Mouse (Mus musculus): Measurements from ENCODE around the gene Timm8a1. TPM values are rescaled to one million over a fixed set of nuclear protein-coding genes. Genes with fewer than 3 reads are reported as not detected.

Timm8a1 gene
- polyA plus RNA-seq (2016; fragmentation: Nextera tagmentation; extraction: Ambion mirVana) = 67.8 and 68.1 TPM in 2 replicates

GRCm38 (mm10) chrX:134541145-134541954, at the start of gene Timm8a1:
TSS of gene Timm8a1 (minus strand) at chrX:134541865.
- H3K4me2 ChIP-seq = peak within 1 kb of the TSS; percentile 57
- no peaks in the 10 kb centered on the region for H3K27me3 ChIP-seq
- H3K9ac ChIP-seq (replicated peaks) = peak within 1 kb of the TSS; percentile 63
- no peaks in the 10 kb centered on the region for H3K9me3 ChIP-seq
- H3K27ac ChIP-seq = peak within 1 kb of the TSS; percentile 79; the same call in 1 of the 2 replicates
- ATAC-seq (ENCODE audit: insufficient number of reproducible peaks, insufficient read depth, low FRiP score, low TSS enrichment, low read depth) = peak; percentile 85
- H3K4me1 ChIP-seq (replicated peaks) = no peaks in the 10 kb centered on the region
- H3K4me3 ChIP-seq (replicated peaks) = peak within 1 kb of the TSS; percentile 53
- H3K36me3 ChIP-seq = no peaks in the 10 kb centered on the region
- WGBS = 13% methylated on average over 47 of the region's 61 CpGs

- Histone ChIP-seq H3K9ac (replicated peaks) (no peak overlapping the region), H3K4me2 (no peak overlapping the region), H3K4me1 (replicated peaks) (no peaks in the 10 kb centered on the region), H3K9me3 (no peaks in the 10 kb centered on the region), H3K27me3 (peaks cover 16% of the 10 kb centered on the region), H3K36me3 (peaks cover 18% of the 10 kb centered on the region), H3K27ac (no peak overlapping the region), H3K4me3 (replicated peaks) (no peak overlapping the region)
- 56% methylated on average over 5 of the region's 5 CpGs for WGBS
- ATAC-seq (ENCODE audit: insufficient number of reproducible peaks, insufficient read depth, low FRiP score, low TSS enrichment, low read depth) = no peak
Observed at GRCm38 (mm10) chrX:134589836-134590235, 48.2 kb upstream of the Timm8a1 start.

- no peak overlapping the region for H3K9ac ChIP-seq (replicated peaks)
- H3K4me3 ChIP-seq (replicated peaks) = no peak overlapping the region
- H3K27ac ChIP-seq = no peak overlapping the region
- peaks cover 16% of the 10 kb centered on the region for H3K27me3 ChIP-seq
- no peaks in the 10 kb centered on the region for H3K4me1 ChIP-seq (replicated peaks)
- no peak for ATAC-seq (ENCODE audit: insufficient number of reproducible peaks, insufficient read depth, low FRiP score, low TSS enrichment, low read depth)
- no peak overlapping the region for H3K4me2 ChIP-seq
- 86% methylated on average over 3 of the region's 3 CpGs for WGBS
- peaks cover 18% of the 10 kb centered on the region for H3K36me3 ChIP-seq
- no peaks in the 10 kb centered on the region for H3K9me3 ChIP-seq
Observed at GRCm38 (mm10) chrX:134588997-134589396, 47.3 kb upstream of the Timm8a1 start.

GRCm38 (mm10) chrX:134588261-134588660, 46.6 kb upstream of the Timm8a1 start:
- Histone ChIP-seq H3K27me3 (peaks cover 16% of the 10 kb centered on the region), H3K4me1 (replicated peaks) (no peaks in the 10 kb centered on the region), H3K27ac (no peak overlapping the region), H3K4me2 (no peak overlapping the region), H3K4me3 (replicated peaks) (no peak overlapping the region), H3K36me3 (peaks cover 18% of the 10 kb centered on the region), H3K9ac (replicated peaks) (no peak overlapping the region), H3K9me3 (no peaks in the 10 kb centered on the region)
- WGBS = 84% methylated on average over 4 of the region's 4 CpGs
- no peak for ATAC-seq (ENCODE audit: insufficient number of reproducible peaks, insufficient read depth, low FRiP score, low TSS enrichment, low read depth)

- Histone ChIP-seq H3K4me1 (replicated peaks) (no peaks in the 10 kb centered on the region), H3K4me2 (peak overlapping the region; percentile 62), H3K36me3 (peaks cover 18% of the 10 kb centered on the region), H3K9ac (replicated peaks) (peak overlapping the region; percentile 72), H3K4me3 (replicated peaks) (peak overlapping the region; percentile 51), H3K9me3 (no peaks in the 10 kb centered on the region), H3K27ac (peak overlapping the region; percentile 89; the same call in 1 of the 2 replicates), H3K27me3 (peaks cover 21% of the 10 kb centered on the region)
- ATAC-seq (ENCODE audit: insufficient number of reproducible peaks, insufficient read depth, low FRiP score, low TSS enrichment, low read depth) = no peak
- WGBS = 33% methylated on average over 8 of the region's 8 CpGs
Observed at GRCm38 (mm10) chrX:134586447-134586846, 44.8 kb upstream of the Timm8a1 start.

GRCm38 (mm10) chrX:134585103-134586002, 43.7 kb upstream of the Timm8a1 start, which contains the start of gene Rpl36a:
TSS of gene Rpl36a (plus strand) at chrX:134585654.
- Histone ChIP-seq H3K4me1 (replicated peaks) (no peaks in the 10 kb centered on the region), H3K36me3 (peaks cover 18% of the 10 kb centered on the region), H3K9ac (replicated peaks) (peak within 1 kb of the TSS; percentile 72), H3K9me3 (no peaks in the 10 kb centered on the region), H3K4me3 (replicated peaks) (peak within 1 kb of the TSS; percentile 51), H3K4me2 (peak within 1 kb of the TSS; percentile 62), H3K27ac (peak within 1 kb of the TSS; percentile 89), H3K27me3 (peaks cover 19% of the 10 kb centered on the region)
- peak; percentile 94 for ATAC-seq (ENCODE audit: insufficient number of reproducible peaks, insufficient read depth, low FRiP score, low TSS enrichment, low read depth)
- 20% methylated on average over 45 of the region's 45 CpGs for WGBS

- no peak for ATAC-seq (ENCODE audit: insufficient number of reproducible peaks, insufficient read depth, low FRiP score, low TSS enrichment, low read depth)
- H3K4me3 ChIP-seq (replicated peaks) = no peak within 1 kb of the TSS
- H3K4me1 ChIP-seq (replicated peaks) = no peaks in the 10 kb centered on the region
- H3K9ac ChIP-seq (replicated peaks) = no peak within 1 kb of the TSS
- H3K36me3 ChIP-seq = peaks cover 6% of the 10 kb centered on the region; the same call in 1 of the 2 replicates
- H3K9me3 ChIP-seq = no peaks in the 10 kb centered on the region
- no peak within 1 kb of the TSS for H3K27ac ChIP-seq
- H3K4me2 ChIP-seq = no peak within 1 kb of the TSS
- 84% methylated on average over 11 of the region's 11 CpGs for WGBS
- H3K27me3 ChIP-seq = peaks cover 18% of the 10 kb centered on the region
Observed at GRCm38 (mm10) chrX:134582888-134583669, 41.4 kb upstream of the Timm8a1 start, which contains the start of gene Btk. TSS of gene Btk (minus strand) at chrX:134583570.

GRCm38 (mm10) chrX:134582270-134582669, 40.6 kb upstream of the Timm8a1 start:
- H3K36me3 ChIP-seq = no peaks in the 10 kb centered on the region

GRCm38 (mm10) chrX:134580528-134581305, 39.1 kb upstream of the Timm8a1 start:
- WGBS = 88% methylated on average over 14 of the region's 14 CpGs
- no peak for ATAC-seq (ENCODE audit: insufficient number of reproducible peaks, insufficient read depth, low FRiP score, low TSS enrichment, low read depth)
- Histone ChIP-seq H3K27ac (no peak overlapping the region), H3K9ac (replicated peaks) (no peak overlapping the region), H3K4me3 (replicated peaks) (no peak overlapping the region), H3K36me3 (no peaks in the 10 kb centered on the region), H3K4me2 (no peak overlapping the region), H3K4me1 (replicated peaks) (no peaks in the 10 kb centered on the region), H3K27me3 (peaks cover 12% of the 10 kb centered on the region), H3K9me3 (no peaks in the 10 kb centered on the region)

More at GRCm38 (mm10) chrX:134582270-134582669, 40.6 kb upstream of the Timm8a1 start:
- H3K4me2 ChIP-seq = no peak overlapping the region
- peaks cover 18% of the 10 kb centered on the region for H3K27me3 ChIP-seq
- WGBS = 81% methylated on average over 11 of the region's 11 CpGs
- no peak for ATAC-seq (ENCODE audit: insufficient number of reproducible peaks, insufficient read depth, low FRiP score, low TSS enrichment, low read depth)
- H3K9ac ChIP-seq (replicated peaks) = no peak overlapping the region
- H3K4me1 ChIP-seq (replicated peaks) = no peaks in the 10 kb centered on the region
- H3K4me3 ChIP-seq (replicated peaks) = no peak overlapping the region
- no peak overlapping the region for H3K27ac ChIP-seq
- H3K9me3 ChIP-seq = no peaks in the 10 kb centered on the region

GRCm38 (mm10) chrX:134577896-134578295, 36.2 kb upstream of the Timm8a1 start:
- Histone ChIP-seq H3K9ac (replicated peaks) (no peak overlapping the region), H3K36me3 (no peaks in the 10 kb centered on the region), H3K4me2 (no peak overlapping the region), H3K27me3 (peaks cover 4% of the 10 kb centered on the region; the same call in 1 of the 2 replicates), H3K4me1 (replicated peaks) (no peaks in the 10 kb centered on the region), H3K27ac (no peak overlapping the region), H3K9me3 (no peaks in the 10 kb centered on the region), H3K4me3 (replicated peaks) (no peak overlapping the region)
- no peak for ATAC-seq (ENCODE audit: insufficient number of reproducible peaks, insufficient read depth, low FRiP score, low TSS enrichment, low read depth)
- WGBS = 88% methylated on average over 4 of the region's 4 CpGs

All from limb, embryonic 12.5 days (tissue).